Mouse (Mus musculus): ENCODE results near the gene Epha8.

- TF ChIP-seq SRF (IDR thresholded peaks at IDR 0.05; ENCODE audit: control insufficient read depth, insufficient read length, low read depth) (no peak), MYOD1 (IDR thresholded peaks at IDR 0.05; ENCODE audit: control insufficient read depth in 1 of 3, insufficient read length in 2 of 3, low read depth in 2 of 3) (no peak), POLR2A (IDR thresholded peaks at IDR 0.05; ENCODE audit: insufficient read length, low read depth) (no peak), TCF3 (IDR thresholded peaks at IDR 0.05; ENCODE audit: insufficient read length, low read depth) (no peak)
Observed at GRCm38 (mm10) chr4:136916359-136917164, 40.1 kb downstream of the Epha8 start.
